Mouse (Mus musculus) liver, adult 2 months (tissue): ENCODE measurements around the gene Fstl5.

Source experiments
- CTCF ChIP-seq: fragments of 200-500 bp; IDR thresholded peaks from 2 replicates; pipeline ENCODE4 v1.5.1; 2011; ENCODE audit warnings: low read depth, low read length, control low read depth
- POLR2A ChIP-seq: fragments of 200-500 bp; IDR thresholded peaks from 2 replicates; pipeline ENCODE4 v1.6.1; 2011; ENCODE audit warnings: low read length, control low read depth; ENCODE audit not compliant: insufficient read depth; ENCODE audit errors: extremely low read depth

- TF ChIP-seq CTCF (no peak), POLR2A (no peak)
Observed at GRCm38 (mm10) chr3:76294394-76294793, 220.3 kb downstream of the Fstl5 start.
